Mouse (Mus musculus): ENCODE data around the gene Pex7. TPM values are rescaled to one million over a fixed set of nuclear protein-coding genes. Genes with fewer than 3 reads are reported as not detected.
A peak's percentile ranks its signal among the peaks of the same experiment; 100 is the strongest.

Pex7 gene
- total and polyA plus RNA-seq, 2 experiments from 2014 or later, result 24.2 to 46.7 TPM

GRCm38 (mm10) chr10:19942621-19943020 lies 35.1 kb upstream of the Pex7 start:
- ATAC-seq (ENCODE audit: insufficient read depth, low read depth), result no peak
- peaks cover 47% of the 10 kb centered on the region for H3K4me1 ChIP-seq (ENCODE audit: control insufficient read depth, insufficient read depth)
- TF ChIP-seq CTCF (IDR thresholded peaks at IDR 0.05; ENCODE audit: low read depth), result no peak
- TF ChIP-seq EP300 (IDR thresholded peaks at IDR 0.05; ENCODE audit: low read depth), result no peak

DNA sequence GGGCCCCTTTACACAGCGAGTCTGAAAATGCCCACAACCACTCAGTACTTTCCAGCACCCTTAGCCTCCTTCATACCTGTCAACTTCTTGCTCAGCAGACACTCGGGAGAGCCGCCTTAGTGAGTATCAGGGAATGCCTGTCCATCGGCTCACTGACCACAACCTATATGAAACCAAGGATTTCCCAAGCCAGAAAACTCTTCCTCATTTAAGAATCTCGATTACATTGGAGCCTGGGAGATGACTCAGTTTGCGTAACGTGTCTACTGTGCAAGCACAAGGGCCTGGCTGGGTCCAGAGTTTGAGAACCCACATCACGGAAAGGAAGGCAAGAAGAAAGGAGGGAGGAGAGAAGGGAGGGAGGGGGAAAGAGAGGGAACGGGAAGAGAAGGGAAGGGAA lies 34.4 kb upstream of the Pex7 start:
- Histone ChIP-seq H3K9ac (replicated peaks; ENCODE audit: low read depth, low read length) (no peak overlapping the region), H3K27me3 (ENCODE audit: control insufficient read depth, insufficient read depth, low read length) (no peaks in the 10 kb centered on the region), H3K9me3 (replicated peaks; ENCODE audit: control insufficient read depth, low read length) (no peaks in the 10 kb centered on the region), H3K36me3 (replicated peaks; ENCODE audit: control insufficient read depth, insufficient read depth, low read length) (no peaks in the 10 kb centered on the region), H3K4me2 (ENCODE audit: low read depth, low read length) (no peak overlapping the region), H3K4me3 (ENCODE audit: low read depth, low read length) (no peak overlapping the region), H3K4me1 (ENCODE audit: control insufficient read depth, insufficient read depth) (peaks cover 50% of the 10 kb centered on the region), H3K27ac (ENCODE audit: low read depth) (no peak overlapping the region)
- DNase-seq (ENCODE audit: low spot score), result no peak
- 81% methylated on average over 9 of the region's 9 CpGs for WGBS
- ATAC-seq (ENCODE audit: insufficient read depth, low read depth), result no peak
- no peak for TF ChIP-seq CTCF (IDR thresholded peaks at IDR 0.05; ENCODE audit: low read depth)
- TF ChIP-seq EP300 (IDR thresholded peaks at IDR 0.05; ENCODE audit: low read depth), result no peak

More at GRCm38 (mm10) chr10:19942621-19943020, 35.1 kb upstream of the Pex7 start:
- Histone ChIP-seq H3K9me3 (replicated peaks; ENCODE audit: control insufficient read depth, low read length) (no peaks in the 10 kb centered on the region), H3K9ac (replicated peaks; ENCODE audit: low read depth, low read length) (no peak overlapping the region), H3K27ac (ENCODE audit: low read depth) (no peak overlapping the region), H3K36me3 (replicated peaks; ENCODE audit: control insufficient read depth, insufficient read depth, low read length) (no peaks in the 10 kb centered on the region), H3K4me3 (ENCODE audit: low read depth, low read length) (no peak overlapping the region), H3K27me3 (ENCODE audit: control insufficient read depth, insufficient read depth, low read length) (no peaks in the 10 kb centered on the region), H3K4me2 (ENCODE audit: low read depth, low read length) (no peak overlapping the region)
- 97% methylated on average over 3 of the region's 3 CpGs for WGBS
- DNase-seq (ENCODE audit: low spot score), result no peak

GRCm38 (mm10) chr10:19941063-19941462 lies 33.6 kb upstream of the Pex7 start:
- Histone ChIP-seq H3K27ac (ENCODE audit: low read depth) (peak overlapping the region; percentile 40), H3K36me3 (replicated peaks; ENCODE audit: control insufficient read depth, insufficient read depth, low read length) (no peaks in the 10 kb centered on the region), H3K9ac (replicated peaks; ENCODE audit: low read depth, low read length) (no peak overlapping the region), H3K4me1 (ENCODE audit: control insufficient read depth, insufficient read depth) (peaks cover 48% of the 10 kb centered on the region), H3K9me3 (replicated peaks; ENCODE audit: control insufficient read depth, low read length) (no peaks in the 10 kb centered on the region), H3K4me3 (ENCODE audit: low read depth, low read length) (no peak overlapping the region), H3K27me3 (ENCODE audit: control insufficient read depth, insufficient read depth, low read length) (no peaks in the 10 kb centered on the region), H3K4me2 (ENCODE audit: low read depth, low read length) (no peak overlapping the region)
- 8% methylated on average over 6 of the region's 6 CpGs for WGBS
- no peak for TF ChIP-seq CTCF (IDR thresholded peaks at IDR 0.05; ENCODE audit: low read depth)
- no peak for TF ChIP-seq EP300 (IDR thresholded peaks at IDR 0.05; ENCODE audit: low read depth)
- peak; percentile 55 for DNase-seq (ENCODE audit: low spot score)
- peak; percentile 78 for ATAC-seq (ENCODE audit: insufficient read depth, low read depth)

DNA sequence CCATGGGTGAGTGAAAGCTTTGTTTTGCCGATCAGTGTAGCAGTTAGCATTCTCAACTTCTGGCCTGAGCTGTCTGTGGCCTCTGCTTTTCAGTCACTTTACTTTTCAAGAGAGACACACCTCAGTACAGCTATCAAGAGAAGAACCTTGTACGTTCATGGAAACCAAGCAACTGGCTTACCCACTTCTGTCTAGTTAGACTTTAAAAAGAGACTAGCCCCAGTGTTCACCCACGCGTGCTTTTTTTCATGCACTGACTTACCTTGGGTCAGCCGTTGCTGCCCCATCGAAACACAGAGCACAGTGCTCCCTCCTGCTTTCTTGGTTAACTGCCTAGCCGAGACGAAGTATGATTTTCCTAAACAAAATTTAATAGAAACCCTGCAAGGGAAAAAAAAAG lies 33.1 kb upstream of the Pex7 start:
- Histone ChIP-seq H3K9me3 (replicated peaks; ENCODE audit: control insufficient read depth, low read length) (no peaks in the 10 kb centered on the region), H3K9ac (replicated peaks; ENCODE audit: low read depth, low read length) (no peak overlapping the region), H3K4me1 (ENCODE audit: control insufficient read depth, insufficient read depth) (peaks cover 45% of the 10 kb centered on the region), H3K36me3 (replicated peaks; ENCODE audit: control insufficient read depth, insufficient read depth, low read length) (no peaks in the 10 kb centered on the region), H3K4me2 (ENCODE audit: low read depth, low read length) (no peak overlapping the region), H3K27me3 (ENCODE audit: control insufficient read depth, insufficient read depth, low read length) (no peaks in the 10 kb centered on the region), H3K4me3 (ENCODE audit: low read depth, low read length) (no peak overlapping the region), H3K27ac (ENCODE audit: low read depth) (peak overlapping the region; percentile 40)
- no peak for ATAC-seq (ENCODE audit: insufficient read depth, low read depth)
- WGBS, result 71% methylated on average over 8 of the region's 8 CpGs
- TF ChIP-seq CTCF (IDR thresholded peaks at IDR 0.05; ENCODE audit: low read depth) (no peak), EP300 (IDR thresholded peaks at IDR 0.05; ENCODE audit: low read depth) (no peak)
- no peak for DNase-seq (ENCODE audit: low spot score)

- WGBS, result 79% methylated on average over 7 of the region's 7 CpGs
- Histone ChIP-seq H3K27ac (ENCODE audit: low read depth) (peak overlapping the region; percentile 40), H3K36me3 (replicated peaks; ENCODE audit: control insufficient read depth, insufficient read depth, low read length) (no peaks in the 10 kb centered on the region), H3K4me3 (ENCODE audit: low read depth, low read length) (no peak overlapping the region), H3K9ac (replicated peaks; ENCODE audit: low read depth, low read length) (no peak overlapping the region), H3K9me3 (replicated peaks; ENCODE audit: control insufficient read depth, low read length) (no peaks in the 10 kb centered on the region), H3K4me2 (ENCODE audit: low read depth, low read length) (no peak overlapping the region), H3K4me1 (ENCODE audit: control insufficient read depth, insufficient read depth) (peaks cover 43% of the 10 kb centered on the region), H3K27me3 (ENCODE audit: control insufficient read depth, insufficient read depth, low read length) (no peaks in the 10 kb centered on the region)
- DNase-seq (ENCODE audit: low spot score) (no peak), ATAC-seq (ENCODE audit: insufficient read depth, low read depth) (no peak)
- no peak for TF ChIP-seq EP300 (IDR thresholded peaks at IDR 0.05; ENCODE audit: low read depth)
- TF ChIP-seq CTCF (IDR thresholded peaks at IDR 0.05; ENCODE audit: low read depth), result no peak
Observed at GRCm38 (mm10) chr10:19940127-19940526, 32.6 kb upstream of the Pex7 start.

DNA sequence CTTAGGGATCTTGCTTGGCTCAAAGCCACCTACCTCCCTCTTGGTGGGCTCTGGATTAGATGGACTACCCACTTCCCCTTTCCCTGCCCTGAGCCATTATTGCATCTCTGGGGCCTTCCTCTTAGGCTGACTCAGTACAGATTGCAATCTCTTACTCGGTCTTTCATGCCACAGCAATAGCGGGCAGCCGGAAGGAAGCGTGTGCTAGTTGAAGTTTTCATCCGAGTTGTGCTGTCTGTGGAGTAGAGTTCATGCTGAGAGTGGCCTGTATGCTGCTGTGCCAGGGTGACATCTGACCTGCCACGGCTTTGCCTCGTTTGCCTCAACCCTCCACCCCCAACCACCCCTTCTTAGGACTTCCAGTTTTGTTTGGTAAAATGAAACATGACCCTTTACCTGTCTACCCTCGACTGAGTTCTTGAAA lies 31.8 kb upstream of the Pex7 start:
- H3K36me3 ChIP-seq (replicated peaks; ENCODE audit: control insufficient read depth, insufficient read depth, low read length), result no peaks in the 10 kb centered on the region
- 0 out of 2 replicates have a peak overlapping the region, but pooled peaks have one; percentile 18 for H3K27ac ChIP-seq (ENCODE audit: low read depth)
- H3K9me3 ChIP-seq (replicated peaks; ENCODE audit: control insufficient read depth, low read length), result no peaks in the 10 kb centered on the region
- DNase-seq (ENCODE audit: low spot score) (no peak), ATAC-seq (ENCODE audit: insufficient read depth, low read depth) (no peak)
- H3K9ac ChIP-seq (replicated peaks; ENCODE audit: low read depth, low read length), result no peak overlapping the region
- H3K4me2 ChIP-seq (ENCODE audit: low read depth, low read length), result no peak overlapping the region
- TF ChIP-seq CTCF (IDR thresholded peaks at IDR 0.05; ENCODE audit: low read depth) (no peak), EP300 (IDR thresholded peaks at IDR 0.05; ENCODE audit: low read depth) (no peak)
- no peaks in the 10 kb centered on the region for H3K27me3 ChIP-seq (ENCODE audit: control insufficient read depth, insufficient read depth, low read length)
- H3K4me3 ChIP-seq (ENCODE audit: low read depth, low read length), result no peak overlapping the region
- 49% methylated on average over 8 of the region's 8 CpGs for WGBS
- H3K4me1 ChIP-seq (ENCODE audit: control insufficient read depth, insufficient read depth), result peaks cover 40% of the 10 kb centered on the region
